Mouse (Mus musculus): ENCODE measurements around the gene Guca2a. TPM values are rescaled to one million over a fixed set of nuclear protein-coding genes. Genes with fewer than 3 reads are reported as not detected.
A peak's percentile ranks its signal among the peaks of the same experiment; 100 is the strongest.

Gene Guca2a
- polyA plus RNA-seq, 1 experiment from 2014 or later, result not detected

DNA sequence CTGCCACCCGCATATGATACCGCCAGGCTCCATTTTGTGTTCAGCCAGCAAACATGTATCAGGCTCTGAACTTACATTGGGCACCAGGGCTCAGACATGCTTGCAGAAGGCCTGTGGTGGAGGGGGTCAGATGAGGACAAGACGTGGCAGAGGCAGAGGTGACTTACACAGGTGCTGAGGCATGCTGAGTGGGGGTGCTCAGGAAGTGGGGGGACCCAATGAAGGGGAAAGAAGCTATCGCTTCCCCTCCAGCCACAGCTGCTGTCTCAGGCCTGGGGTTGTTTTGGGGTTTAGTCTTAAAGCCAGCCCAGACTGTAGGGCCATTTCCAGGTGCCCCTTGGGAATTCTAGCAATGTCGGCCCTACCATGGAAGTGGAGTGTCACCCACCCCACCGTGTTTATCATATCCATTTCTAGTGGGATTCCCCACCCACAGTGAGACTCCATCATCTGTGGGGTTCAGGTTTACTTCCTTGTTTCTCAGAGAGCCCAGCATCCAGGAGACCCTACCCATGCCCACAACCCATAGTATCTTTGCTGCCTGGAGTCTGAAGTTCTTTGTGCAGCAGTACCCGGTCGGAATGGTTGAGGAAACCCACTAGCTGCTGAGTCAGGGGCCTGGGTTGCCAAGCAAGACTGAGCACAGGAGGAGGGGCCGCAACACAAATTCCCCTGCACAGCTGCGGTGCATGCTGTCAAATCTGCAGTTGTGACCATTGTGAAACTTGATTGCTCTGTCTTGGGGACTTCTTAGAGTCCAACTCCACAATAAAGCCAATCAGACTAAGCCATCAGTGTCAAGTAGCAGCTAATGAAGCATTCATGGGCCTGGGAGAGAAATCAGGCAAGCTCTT lies 32.1 kb downstream of the Guca2a start:
- Histone ChIP-seq H3K36me3 (no peaks in the 10 kb centered on the region), H3K4me2 (replicated peaks) (no peak overlapping the region), H3K9me3 (replicated peaks) (no peaks in the 10 kb centered on the region), H3K9ac (no peak overlapping the region), H3K27ac (no peak overlapping the region), H3K4me1 (peaks cover 8% of the 10 kb centered on the region), H3K27me3 (no peaks in the 10 kb centered on the region), H3K4me3 (no peak overlapping the region)
- 62% methylated on average over 10 of the region's 10 CpGs for WGBS
- ATAC-seq (ENCODE audit: low FRiP score), result 0 out of 2 replicates have a peak, but pooled peaks have one; percentile 20

DNA sequence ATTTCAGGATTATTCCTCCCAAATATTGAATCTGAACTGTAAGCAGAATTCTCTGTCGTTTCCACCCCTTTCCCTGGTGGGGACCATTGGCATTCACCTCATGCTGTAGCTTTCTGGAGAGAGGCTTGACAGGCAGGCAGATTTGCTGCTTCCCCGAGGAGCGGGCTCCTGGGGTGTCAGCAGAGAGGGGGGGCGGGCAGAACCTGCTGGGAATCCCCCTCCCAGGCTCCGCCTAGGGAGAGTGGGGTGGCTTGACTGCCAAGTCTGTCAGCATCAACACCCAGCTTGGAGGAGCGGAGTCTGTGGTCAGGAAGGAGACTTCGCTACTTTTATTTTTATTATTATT lies 32.7 kb downstream of the Guca2a start:
- no peak for ATAC-seq (ENCODE audit: low FRiP score)
- Histone ChIP-seq H3K36me3 (no peaks in the 10 kb centered on the region), H3K4me1 (peaks cover 8% of the 10 kb centered on the region), H3K27ac (no peak overlapping the region), H3K9ac (no peak overlapping the region), H3K27me3 (no peaks in the 10 kb centered on the region), H3K4me2 (replicated peaks) (no peak overlapping the region), H3K9me3 (replicated peaks) (no peaks in the 10 kb centered on the region), H3K4me3 (no peak overlapping the region)
- whole genome bisulfite sequencing, result 42% methylated on average over 7 of the region's 7 CpGs

DNA sequence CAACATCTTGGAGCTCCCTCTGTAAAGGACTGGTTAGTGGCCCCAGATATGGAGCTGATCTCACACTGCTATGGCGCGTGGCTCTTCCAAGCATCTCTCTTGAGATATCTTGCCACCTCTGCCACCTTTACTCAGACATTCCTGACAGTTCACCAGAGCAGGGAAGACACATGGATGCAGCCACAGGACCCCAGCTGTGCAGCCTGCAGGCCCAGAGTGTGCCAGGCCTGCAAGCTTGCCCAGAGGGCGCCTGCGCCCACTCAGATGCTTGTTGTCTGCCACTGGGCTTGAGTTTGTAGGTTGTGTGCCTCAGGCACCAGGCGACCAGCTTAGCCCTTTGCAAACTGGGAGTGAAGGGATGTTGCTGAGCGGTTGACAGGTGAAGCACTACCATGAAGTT lies 33.2 kb downstream of the Guca2a start:
- H3K4me1 ChIP-seq, result peaks cover 8% of the 10 kb centered on the region
- WGBS, result 88% methylated on average over 6 of the region's 6 CpGs
- H3K4me2 ChIP-seq (replicated peaks), result no peak overlapping the region
- no peak overlapping the region for H3K9ac ChIP-seq
- no peaks in the 10 kb centered on the region for H3K9me3 ChIP-seq (replicated peaks)
- H3K4me3 ChIP-seq, result no peak overlapping the region
- no peak overlapping the region for H3K27ac ChIP-seq
- H3K36me3 ChIP-seq, result no peaks in the 10 kb centered on the region
- H3K27me3 ChIP-seq, result no peaks in the 10 kb centered on the region
- ATAC-seq (ENCODE audit: low FRiP score), result no peak

DNA sequence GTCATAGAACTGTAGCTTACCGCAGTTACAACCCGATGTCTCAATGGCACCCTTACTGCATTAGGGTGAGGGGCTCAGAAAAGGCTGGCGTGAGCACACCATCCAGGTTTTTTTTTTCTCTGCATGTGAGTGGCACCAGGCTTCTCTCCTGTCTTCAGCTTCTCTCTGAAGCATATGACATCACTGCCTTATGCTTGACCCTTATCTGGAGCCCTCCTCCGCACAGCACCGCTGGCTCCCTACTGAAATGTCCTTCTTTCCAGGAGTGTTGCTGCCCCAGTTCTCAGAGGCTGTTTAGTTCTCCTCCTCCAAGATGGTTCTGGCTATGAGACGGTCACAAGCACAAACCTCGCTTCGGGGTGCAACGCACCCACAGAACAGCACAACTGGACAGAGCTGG lies 33.7 kb downstream of the Guca2a start:
- Histone ChIP-seq H3K9ac (no peak overlapping the region), H3K27me3 (no peaks in the 10 kb centered on the region), H3K4me1 (peaks cover 8% of the 10 kb centered on the region), H3K9me3 (replicated peaks) (no peaks in the 10 kb centered on the region), H3K27ac (no peak overlapping the region), H3K4me2 (replicated peaks) (no peak overlapping the region), H3K4me3 (no peak overlapping the region), H3K36me3 (no peaks in the 10 kb centered on the region)
- WGBS, result 94% methylated on average over 9 of the region's 9 CpGs
- ATAC-seq (ENCODE audit: low FRiP score), result no peak

DNA sequence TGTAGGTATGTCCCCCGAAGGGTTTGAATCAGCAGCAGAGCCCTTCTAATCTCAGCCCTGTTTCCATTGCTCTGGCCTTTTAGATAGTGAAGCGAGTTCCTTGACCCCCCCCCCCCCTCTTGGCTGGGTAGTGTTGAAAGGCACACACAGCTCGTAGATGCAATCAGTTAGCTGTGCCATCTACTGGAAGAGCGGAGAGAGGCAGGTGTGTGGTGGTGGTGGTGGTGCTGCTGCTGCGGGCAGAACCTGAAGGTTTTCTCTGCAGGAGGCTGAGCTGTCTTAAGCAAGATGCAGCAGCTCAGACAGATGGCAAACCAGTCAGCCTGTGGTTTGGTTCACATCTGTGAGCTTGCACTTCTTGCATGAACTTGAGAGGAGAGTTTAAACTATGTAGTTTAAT lies 35.2 kb downstream of the Guca2a start:
- H3K4me1 ChIP-seq, result peaks cover 8% of the 10 kb centered on the region
- no peak overlapping the region for H3K4me3 ChIP-seq
- H3K27ac ChIP-seq, result no peak overlapping the region

DNA sequence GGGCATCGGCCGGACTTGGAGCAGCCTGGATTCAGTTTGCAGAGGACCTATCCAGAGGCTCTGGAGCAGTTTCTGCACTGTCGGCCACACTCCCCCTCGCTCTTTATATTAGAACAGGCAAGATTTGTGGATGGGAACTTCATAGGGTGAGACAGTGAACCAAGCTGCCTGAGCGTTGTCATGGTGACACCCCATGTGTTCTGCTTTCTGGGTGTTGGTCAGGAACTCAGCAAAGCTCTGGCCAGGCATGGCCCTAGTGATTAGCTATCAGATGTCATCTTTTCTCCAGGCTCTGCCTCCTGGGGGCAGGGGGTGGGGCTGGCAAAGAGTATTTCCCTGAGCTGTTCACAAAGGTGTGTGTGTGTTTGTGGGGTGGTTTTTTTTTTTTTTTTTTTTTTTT lies 45.1 kb downstream of the Guca2a start:
- 43% methylated on average over 5 of the region's 5 CpGs for WGBS
- no peak overlapping the region for H3K9ac ChIP-seq
- no peak for ATAC-seq (ENCODE audit: low FRiP score)
- peaks cover 6% of the 10 kb centered on the region for H3K4me1 ChIP-seq
- no peaks in the 10 kb centered on the region for H3K36me3 ChIP-seq
- no peak overlapping the region for H3K4me3 ChIP-seq
- no peaks in the 10 kb centered on the region for H3K27me3 ChIP-seq
- no peaks in the 10 kb centered on the region for H3K9me3 ChIP-seq (replicated peaks)
- H3K27ac ChIP-seq, result no peak overlapping the region
- no peak overlapping the region for H3K4me2 ChIP-seq (replicated peaks)

More for the DNA sequence above, 35.2 kb downstream of the Guca2a start:
- no peak overlapping the region for H3K9ac ChIP-seq
- no peaks in the 10 kb centered on the region for H3K9me3 ChIP-seq (replicated peaks)
- no peak overlapping the region for H3K4me2 ChIP-seq (replicated peaks)
- ATAC-seq (ENCODE audit: low FRiP score), result no peak
- H3K36me3 ChIP-seq, result no peaks in the 10 kb centered on the region
- H3K27me3 ChIP-seq, result no peaks in the 10 kb centered on the region
- 41% methylated on average over 5 of the region's 5 CpGs for WGBS

DNA sequence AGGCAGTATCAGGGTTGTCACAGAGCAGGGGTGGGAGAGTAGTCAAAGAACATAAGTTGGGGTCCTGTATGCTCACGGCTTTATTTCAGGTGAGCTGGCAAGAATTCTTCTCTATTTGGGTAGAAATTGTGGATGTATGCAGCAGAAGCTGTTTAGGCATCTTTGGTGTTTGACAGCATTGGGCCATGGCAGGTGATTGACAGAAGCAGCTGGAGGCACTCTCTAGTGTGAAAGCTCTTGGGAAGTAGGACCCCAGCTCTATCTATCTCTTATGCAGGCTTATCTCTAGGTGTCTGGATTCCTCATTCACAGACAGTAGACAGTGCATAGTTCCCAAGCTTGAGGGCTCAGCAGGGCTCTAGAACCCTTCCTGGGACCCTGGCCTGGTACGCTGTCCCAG lies 48.2 kb downstream of the Guca2a start:
- H3K9me3 ChIP-seq (replicated peaks), result no peaks in the 10 kb centered on the region
- H3K4me3 ChIP-seq, result no peak overlapping the region
- ATAC-seq (ENCODE audit: low FRiP score), result no peak
- H3K4me2 ChIP-seq (replicated peaks), result no peak overlapping the region
- no peaks in the 10 kb centered on the region for H3K27me3 ChIP-seq
- WGBS, result 91% methylated on average over 2 of the region's 2 CpGs
- H3K36me3 ChIP-seq, result no peaks in the 10 kb centered on the region
- no peak overlapping the region for H3K27ac ChIP-seq
- no peak overlapping the region for H3K9ac ChIP-seq
- peaks cover 9% of the 10 kb centered on the region for H3K4me1 ChIP-seq

Other genes with a start within 250 kb of the Guca2a start
- 15.7 and 16.2 TPM in 2 replicates for gene Ccdc30, start 222.2 kb upstream of the Guca2a start, polyA plus RNA-seq (2016; fragmentation: Nextera tagmentation; extraction: Ambion mirVana)
- gene Ppcs, start 215.3 kb upstream of the Guca2a start, polyA plus RNA-seq (2016; fragmentation: Nextera tagmentation; extraction: Ambion mirVana), result 24.3 and 24.5 TPM in 2 replicates
- gene Zmynd12, start 214.9 kb upstream of the Guca2a start, polyA plus RNA-seq (2016; fragmentation: Nextera tagmentation; extraction: Ambion mirVana), result 0.23 and 0.55 TPM in 2 replicates
- 10.6 and 11.1 TPM in 2 replicates for gene Rimkla, start 145.1 kb upstream of the Guca2a start, polyA plus RNA-seq (2016; fragmentation: Nextera tagmentation; extraction: Ambion mirVana)
- gene Foxj3, start 100.7 kb upstream of the Guca2a start, polyA plus RNA-seq (2016; fragmentation: Nextera tagmentation; extraction: Ambion mirVana), result 27.3 and 29.0 TPM in 2 replicates
- 4.5 and 4.8 TPM in 2 replicates for gene Frg2f1, start 98.2 kb upstream of the Guca2a start, polyA plus RNA-seq (2016; fragmentation: Nextera tagmentation; extraction: Ambion mirVana)
- not detected in 2 replicates for gene Guca2b, start 21.2 kb downstream of the Guca2a start, polyA plus RNA-seq (2016; fragmentation: Nextera tagmentation; extraction: Ambion mirVana)
- gene Hivep3, start 96.1 kb downstream of the Guca2a start, polyA plus RNA-seq (2016; fragmentation: Nextera tagmentation; extraction: Ambion mirVana), result 4.5 and 4.9 TPM in 2 replicates